In genomic region chr5:85239509-85240031, GRCm38 (mm10) we compare ENCODE assay signal across 9 mouse cellular contexts.
DNase-seq lines count a peak whose midpoint lies in the region; ATAC-seq and TF ChIP-seq lines count a peak whose summit lies in the region.
"Had no signal": no experiment of that assay in that cellular context is flagged by ENCODE, and none has a peak within 500 bp of the region (broad histone marks: within the 10 kb centered on the region; RNA-seq: fewer than 3 reads in every experiment).

No protein-coding gene starts in this region.

- no peaks in the 10 kb centered on the region for H3K36me3 ChIP-seq in kidney, adult 2 months (ENCODE audit: control insufficient read depth, insufficient read depth, low read length)
- H3K36me3 ChIP-seq in hindbrain, embryonic 15.5 days, result no peaks in the 10 kb centered on the region
- H3K36me3 ChIP-seq in neural tube, embryonic 12.5 days, result no peaks in the 10 kb centered on the region

- no peak overlapping the region for H3K4me3 ChIP-seq in kidney, adult 2 months (ENCODE audit: insufficient read depth, low read depth, low read length)
- no peak overlapping the region for H3K4me3 ChIP-seq in hindbrain, embryonic 15.5 days
- no peak overlapping the region for H3K4me3 ChIP-seq in neural tube, embryonic 12.5 days
- H3K4me3 ChIP-seq: myocyte had no signal

- H3K9ac ChIP-seq in hindbrain, embryonic 15.5 days, result no peak overlapping the region
- no peak overlapping the region for H3K9ac ChIP-seq in neural tube, embryonic 12.5 days

- H3K27me3 ChIP-seq in kidney, adult 2 months (replicated peaks; ENCODE audit: control insufficient read depth, insufficient read depth, low read length), result no peaks in the 10 kb centered on the region
- H3K27me3 ChIP-seq in hindbrain, embryonic 15.5 days, result no peaks in the 10 kb centered on the region
- H3K27me3 ChIP-seq in neural tube, embryonic 12.5 days (replicated peaks), result no peaks in the 10 kb centered on the region

- H3K4me1 ChIP-seq in kidney, adult 2 months (ENCODE audit: control insufficient read depth, insufficient read depth, low read length), result no peaks in the 10 kb centered on the region
- no peaks in the 10 kb centered on the region for H3K4me1 ChIP-seq in hindbrain, embryonic 15.5 days (replicated peaks)
- H3K4me1 ChIP-seq in neural tube, embryonic 12.5 days, result no peaks in the 10 kb centered on the region

- ATAC-seq in hindbrain, embryonic 15.5 days (ENCODE audit: low FRiP score, low read depth), result peak; percentile 96
- ATAC-seq in neural tube, embryonic 12.5 days (ENCODE audit: low FRiP score, low read depth), result peak; percentile 95

- no peaks in the 10 kb centered on the region for H3K9me3 ChIP-seq in hindbrain, embryonic 15.5 days
- no peaks in the 10 kb centered on the region for H3K9me3 ChIP-seq in neural tube, embryonic 12.5 days

- TF ChIP-seq CTCF in kidney, adult 2 months (conservative IDR thresholded peaks at IDR 0.05; ENCODE audit: insufficient read depth, insufficient read length, low read depth, low read length), result no peak

- WGBS in kidney, adult 2 months, result 64% methylated on average over 3 of the region's 3 CpGs
- WGBS in hindbrain, embryonic 15.5 days, result 17% methylated on average over 3 of the region's 3 CpGs
- 17% methylated on average over 3 of the region's 3 CpGs for WGBS in neural tube, embryonic 12.5 days

- peak; percentile 0 for DNase-seq in kidney, adult 2 months
- no peak for DNase-seq in kidney, postnatal 4 days
- peak; percentile 65 for DNase-seq in brain, embryonic 18.5 days (ENCODE audit: low read depth, low spot score)
- DNase-seq in urinary bladder, postnatal 14 days (ENCODE audit: low spot score), result no peak
- DNase-seq in urinary bladder, postnatal 10 days (ENCODE audit: low spot score), result no peak
- no peak for DNase-seq in heart, adult 8-10 months (ENCODE audit: low spot score)

- H3K4me2 ChIP-seq in hindbrain, embryonic 15.5 days, result no peak overlapping the region
- no peak overlapping the region for H3K4me2 ChIP-seq in neural tube, embryonic 12.5 days (replicated peaks)

- TF ChIP-seq POLR2A in kidney, adult 2 months (IDR thresholded peaks at IDR 0.05; ENCODE audit: low read depth, low read length), result no peak

- no peak overlapping the region for H3K27ac ChIP-seq in kidney, adult 2 months (ENCODE audit: insufficient read depth, low read depth, low read length)
- H3K27ac ChIP-seq in hindbrain, embryonic 15.5 days (replicated peaks), result no peak overlapping the region
- no peak overlapping the region for H3K27ac ChIP-seq in neural tube, embryonic 12.5 days

Comparison
In these comparisons a context has a peak if more than half of its experiments do, and no peak if none do; other contexts are left out.
1. DNase-seq: peak in kidney, adult 2 months (single experiment) and brain, embryonic 18.5 days (single experiment); none in kidney, postnatal 4 days (0 of 2), urinary bladder, postnatal 14 days (single experiment), urinary bladder, postnatal 10 days (single experiment) and heart, adult 8-10 months (single experiment).